Mouse (Mus musculus): ENCODE measurements around the gene Syngr2. TPM values are rescaled to one million over a fixed set of nuclear protein-coding genes. Genes with fewer than 3 reads are reported as not detected.

Gene Syngr2
- polyA plus RNA-seq, 1 experiment from 2014 or later: 132 TPM

- Histone ChIP-seq H3K27me3 (replicated peaks) (peaks cover 19% of the 10 kb centered on the region), H3K4me2 (no peak overlapping the region), H3K4me1 (0 out of 2 replicates have a peak, but pooled peaks cover 2% of the 10 kb centered on the region), H3K36me3 (peaks cover 37% of the 10 kb centered on the region), H3K27ac (no peak overlapping the region), H3K9ac (no peak overlapping the region), H3K4me3 (replicated peaks) (no peak overlapping the region), H3K9me3 (no peaks in the 10 kb centered on the region)
- WGBS: 48% methylated on average over 3 of the region's 3 CpGs
- ATAC-seq (ENCODE audit: insufficient read depth, low FRiP score, low read depth): no peak
These were observed 48.9 kb downstream of the Syngr2 start for GRCm38 (mm10) chr11:117858392-117858791.

GRCm38 (mm10) chr11:117860601-117861000 lies 51.1 kb downstream of the Syngr2 start, which contains the start of gene Tmem235:
TSS of gene Tmem235 (plus strand) at chr11:117860752.
- 0 out of 2 replicates have a peak, but pooled peaks cover 2% of the 10 kb centered on the region for H3K4me1 ChIP-seq
- H3K9me3 ChIP-seq: no peaks in the 10 kb centered on the region
- H3K27ac ChIP-seq: no peak within 1 kb of the TSS
- no peak within 1 kb of the TSS for H3K9ac ChIP-seq
- 8% methylated on average over 23 of the region's 23 CpGs for WGBS
- no peak within 1 kb of the TSS for H3K4me2 ChIP-seq
- H3K4me3 ChIP-seq (replicated peaks): no peak within 1 kb of the TSS
- ATAC-seq (ENCODE audit: insufficient read depth, low FRiP score, low read depth): no peak
- H3K27me3 ChIP-seq (replicated peaks): peaks cover 19% of the 10 kb centered on the region
- H3K36me3 ChIP-seq: peaks cover 20% of the 10 kb centered on the region

- Histone ChIP-seq H3K27ac (no peak overlapping the region), H3K9ac (no peak overlapping the region), H3K4me2 (no peak overlapping the region), H3K27me3 (replicated peaks) (peaks cover 19% of the 10 kb centered on the region), H3K4me1 (0 out of 2 replicates have a peak, but pooled peaks cover 2% of the 10 kb centered on the region), H3K36me3 (no peaks in the 10 kb centered on the region), H3K9me3 (no peaks in the 10 kb centered on the region), H3K4me3 (replicated peaks) (no peak overlapping the region)
- WGBS: 40% methylated on average over 11 of the region's 11 CpGs
- no peak for ATAC-seq (ENCODE audit: insufficient read depth, low FRiP score, low read depth)
These were observed 53.8 kb downstream of the Syngr2 start for GRCm38 (mm10) chr11:117863174-117863856.

Other genes starting within 250 kb of the Syngr2 start
- gene Tnrc6c, start 155.4 kb upstream of the Syngr2 start, polyA plus RNA-seq (2015; fragmentation: Nextera tagmentation; extraction: Ambion mirVana): 11.6 and 12.2 TPM in 2 replicates
- gene Tmc8, start 27.6 kb upstream of the Syngr2 start, polyA plus RNA-seq (2015; fragmentation: Nextera tagmentation; extraction: Ambion mirVana): 4.1 and 5.4 TPM in 2 replicates
- 28.3 and 29.4 TPM in 2 replicates for gene Tmc6, start 27.5 kb upstream of the Syngr2 start, polyA plus RNA-seq (2015; fragmentation: Nextera tagmentation; extraction: Ambion mirVana)
- 2.0 and 7.2 TPM in 2 replicates for gene 6030468B19Rik, start 12.0 kb upstream of the Syngr2 start, polyA plus RNA-seq (2015; fragmentation: Nextera tagmentation; extraction: Ambion mirVana)
- gene Gm20708, start within 50 bp of the Syngr2 start, polyA plus RNA-seq (2015; fragmentation: Nextera tagmentation; extraction: Ambion mirVana): 0.53 and 1.3 TPM in 2 replicates
- 7.2 and 7.4 TPM in 2 replicates for gene Afmid, start 16.3 kb downstream of the Syngr2 start, polyA plus RNA-seq (2015; fragmentation: Nextera tagmentation; extraction: Ambion mirVana)
- gene Tk1, start 16.4 kb downstream of the Syngr2 start, polyA plus RNA-seq (2015; fragmentation: Nextera tagmentation; extraction: Ambion mirVana): 139 and 142 TPM in 2 replicates
- 293 and 308 TPM in 2 replicates for gene Birc5, start 39.6 kb downstream of the Syngr2 start, polyA plus RNA-seq (2015; fragmentation: Nextera tagmentation; extraction: Ambion mirVana)
- not detected in 2 replicates for gene Tmem235, start 51.1 kb downstream of the Syngr2 start, polyA plus RNA-seq (2015; fragmentation: Nextera tagmentation; extraction: Ambion mirVana)
- gene Tha1, start 63.8 kb downstream of the Syngr2 start, polyA plus RNA-seq (2015; fragmentation: Nextera tagmentation; extraction: Ambion mirVana): 7.1 and 7.2 TPM in 2 replicates
- gene Socs3, start 160.4 kb downstream of the Syngr2 start, polyA plus RNA-seq (2015; fragmentation: Nextera tagmentation; extraction: Ambion mirVana): 16.0 and 18.5 TPM in 2 replicates
- gene Pgs1, start 176.6 kb downstream of the Syngr2 start, polyA plus RNA-seq (2015; fragmentation: Nextera tagmentation; extraction: Ambion mirVana): 31.7 and 34.6 TPM in 2 replicates